Mouse (Mus musculus) effector memory CD4-positive, alpha-beta T cell, adult 5 months (primary cell): ENCODE measurements around the gene Aif1. TPM values are rescaled to one million over a fixed set of nuclear protein-coding genes. Genes with fewer than 3 reads are reported as not detected.

Experiments used
- polyA plus RNA-seq: library from polyadenylated mRNA; unstranded; fragments of 100-300 nt; shearing (Covaris generic); gene quantifications from one replicate; pipeline ENCODE4 v1.2.1, GENCODE M21; 2017

Aif1 gene
- polyA plus RNA-seq = not detected

GRCm38 (mm10) chr17:35175968-35176367, at the start of gene Aif1:
Gene Aif1 (minus strand): TSS chr17:35176068.

GRCm38 (mm10) chr17:35220156-35220952, 44.5 kb upstream of the Aif1 start, which contains the start of gene Gm16181:
Gene Gm16181 (plus strand): TSS chr17:35220834.

GRCm38 (mm10) chr17:35204494-35205379, 28.9 kb upstream of the Aif1 start, which contains the start of gene Lta:
Gene Lta (minus strand): TSS chr17:35205351.

GRCm38 (mm10) chr17:35201787-35202186, 25.9 kb upstream of the Aif1 start, which contains the start of gene Tnf:
Gene Tnf (minus strand): TSS chr17:35202007.

GRCm38 (mm10) chr17:35193881-35194843, 18.3 kb upstream of the Aif1 start, which contains the start of gene Ltb:
Gene Ltb (plus strand): TSS chr17:35194439.

GRCm38 (mm10) chr17:35187959-35188610, 12.2 kb upstream of the Aif1 start, which contains the start of gene Lst1:
Gene Lst1 (minus strand): TSS chr17:35188439.

GRCm38 (mm10) chr17:35164568-35165450, 11.1 kb downstream of the Aif1 start, which contains the start of gene Prrc2a:
Gene Prrc2a (minus strand): TSS chr17:35164897.

GRCm38 (mm10) chr17:35134801-35135590, 40.9 kb downstream of the Aif1 start, which contains the start of gene Bag6:
Gene Bag6 (plus strand): TSS chr17:35135178.

GRCm38 (mm10) chr17:35131500-35132173, 44.2 kb downstream of the Aif1 start, which contains the start of gene Apom:
Gene Apom (minus strand): TSS chr17:35132050.

GRCm38 (mm10) chr17:35126206-35126611, 49.7 kb downstream of the Aif1 start, which contains the start of gene D17H6S53E:
Gene D17H6S53E (plus strand): TSS chr17:35126373.

GRCm38 (mm10) chr17:35121871-35122303, 54.0 kb downstream of the Aif1 start, which contains the start of gene Csnk2b:
Gene Csnk2b (minus strand): TSS chr17:35122053.

GRCm38 (mm10) chr17:35121143-35121799, 54.6 kb downstream of the Aif1 start, which contains the start of gene Gpank1:
Gene Gpank1 (plus strand): TSS chr17:35121455.

Other genes starting within 250 kb of the Aif1 start
- 74.6 TPM for gene Neu1, start 244.8 kb downstream of the Aif1 start, polyA plus RNA-seq
- 2,452 TPM for gene Hspa1b, start 216.8 kb downstream of the Aif1 start, polyA plus RNA-seq
- 125 TPM for gene Gm20481, start 206.2 kb downstream of the Aif1 start, polyA plus RNA-seq
- gene Hspa1a, start 203.9 kb downstream of the Aif1 start, polyA plus RNA-seq = 1,550 TPM
- not detected for gene Hspa1l, start 203.4 kb downstream of the Aif1 start, polyA plus RNA-seq
- 47.6 TPM for gene Lsm2, start 194.2 kb downstream of the Aif1 start, polyA plus RNA-seq
- 182 TPM for gene Vars, start 175.1 kb downstream of the Aif1 start, polyA plus RNA-seq
- 0.10 TPM for gene Vwa7, start 159.5 kb downstream of the Aif1 start, polyA plus RNA-seq
- not detected for gene Sapcd1, start 148.1 kb downstream of the Aif1 start, polyA plus RNA-seq
- 2.2 TPM for gene Msh5, start 129.3 kb downstream of the Aif1 start, polyA plus RNA-seq
- 305 TPM for gene Clic1, start 126.1 kb downstream of the Aif1 start, polyA plus RNA-seq
- 1.00 TPM for gene Ddah2, start 117.0 kb downstream of the Aif1 start, polyA plus RNA-seq
- not detected for gene Ly6g6c, start 110.7 kb downstream of the Aif1 start, polyA plus RNA-seq
- not detected for gene Mpig6b, start 109.9 kb downstream of the Aif1 start, polyA plus RNA-seq
- gene Ly6g6e, start 99.2 kb downstream of the Aif1 start, polyA plus RNA-seq = not detected
- not detected for gene Ly6g6d, start 98.0 kb downstream of the Aif1 start, polyA plus RNA-seq
- gene Ly6g6f, start 90.5 kb downstream of the Aif1 start, polyA plus RNA-seq = not detected
- gene Abhd16a, start 86.8 kb downstream of the Aif1 start, polyA plus RNA-seq = 88.6 TPM
- gene Ly6g5c, start 67.8 kb downstream of the Aif1 start, polyA plus RNA-seq = not detected
- 2.1 TPM for gene Ly6g5b, start 60.6 kb downstream of the Aif1 start, polyA plus RNA-seq
- 43.9 TPM for gene Gpank1, start 54.6 kb downstream of the Aif1 start, polyA plus RNA-seq
- 190 TPM for gene Csnk2b, start 54.0 kb downstream of the Aif1 start, polyA plus RNA-seq
- 0.75 TPM for gene D17H6S53E, start 49.7 kb downstream of the Aif1 start, polyA plus RNA-seq
- not detected for gene Apom, start 44.0 kb downstream of the Aif1 start, polyA plus RNA-seq
- 75.1 TPM for gene Bag6, start 40.9 kb downstream of the Aif1 start, polyA plus RNA-seq
- gene Prrc2a, start 11.2 kb downstream of the Aif1 start, polyA plus RNA-seq = 38.6 TPM
- 1.6 TPM for gene Lst1, start 12.4 kb upstream of the Aif1 start, polyA plus RNA-seq
- 849 TPM for gene Ltb, start 18.4 kb upstream of the Aif1 start, polyA plus RNA-seq
- gene Tnf, start 25.9 kb upstream of the Aif1 start, polyA plus RNA-seq = 107 TPM
- 42.5 TPM for gene Lta, start 29.3 kb upstream of the Aif1 start, polyA plus RNA-seq
- not detected for gene Gm16181, start 44.8 kb upstream of the Aif1 start, polyA plus RNA-seq
- 4.8 TPM for gene Atp6v1g2, start 57.6 kb upstream of the Aif1 start, polyA plus RNA-seq
- 18.7 TPM for gene Nfkbil1, start 59.7 kb upstream of the Aif1 start, polyA plus RNA-seq
- 170 TPM for gene Ddx39b, start 65.7 kb upstream of the Aif1 start, polyA plus RNA-seq
- 6,438 TPM for gene H2-D1, start 86.7 kb upstream of the Aif1 start, polyA plus RNA-seq
- 0.26 TPM for gene H2-Q1, start 144.3 kb upstream of the Aif1 start, polyA plus RNA-seq
- gene H2-Q2, start 166.2 kb upstream of the Aif1 start, polyA plus RNA-seq = 47.9 TPM
- 69.3 TPM for gene H2-Q4, start 203.5 kb upstream of the Aif1 start, polyA plus RNA-seq
- gene H2-Q6, start 248.8 kb upstream of the Aif1 start, polyA plus RNA-seq = 1,046 TPM